Mouse (Mus musculus): Measurements from ENCODE around the gene Alg9. TPM values are rescaled to one million over a fixed set of nuclear protein-coding genes. Genes with fewer than 3 reads are reported as not detected.

Gene Alg9
- total RNA-seq, 1 experiment from 2014 or later: 32.7 TPM

- no peak for DNase-seq
These were observed 112.1 kb downstream of the Alg9 start for GRCm38 (mm10) chr9:50886870-50887269.

- no peak for DNase-seq
These were observed 112.5 kb downstream of the Alg9 start for GRCm38 (mm10) chr9:50887351-50887750.

GRCm38 (mm10) chr9:50889211-50889610, 114.4 kb downstream of the Alg9 start:
- no peak for DNase-seq

- DNase-seq: no peak
These were observed 115.1 kb downstream of the Alg9 start for GRCm38 (mm10) chr9:50889964-50890363.

GRCm38 (mm10) chr9:50890494-50891090, 115.8 kb downstream of the Alg9 start:
- no peak for DNase-seq

Other genes starting within 250 kb of the Alg9 start
- 68.9 and 81.6 TPM in 2 replicates for gene Pts, start 246.3 kb upstream of the Alg9 start, total RNA-seq (2021)
- 3.4 and 5.1 TPM in 2 replicates for gene Il18, start 220.2 kb upstream of the Alg9 start, total RNA-seq (2021)
- 4.5 and 4.8 TPM in 2 replicates for gene Bco2, start 219.8 kb upstream of the Alg9 start, total RNA-seq (2021)
- not detected in 2 replicates for gene Tex12, start 213.7 kb upstream of the Alg9 start, total RNA-seq (2021)
- 234 and 247 TPM in 2 replicates for gene Sdhd, start 171.2 kb upstream of the Alg9 start, total RNA-seq (2021)
- 189 and 190 TPM in 2 replicates for gene Timm8b, start 171.1 kb upstream of the Alg9 start, total RNA-seq (2021)
- gene Pih1d2, start 157.7 kb upstream of the Alg9 start, total RNA-seq (2021): 2.2 and 5.4 TPM in 2 replicates
- gene Nkapd1, start 157.6 kb upstream of the Alg9 start, total RNA-seq (2021): 25.1 and 28.6 TPM in 2 replicates
- gene Dlat, start 115.2 kb upstream of the Alg9 start, total RNA-seq (2021): 126 and 129 TPM in 2 replicates
- 8.1 and 8.4 TPM in 2 replicates for gene Dixdc1, start 35.5 kb upstream of the Alg9 start, total RNA-seq (2021)
- 3.0 and 6.0 TPM in 2 replicates for gene 2310030G06Rik, start 28.5 kb upstream of the Alg9 start, total RNA-seq (2021)
- gene Cryab, start 23.7 kb upstream of the Alg9 start, total RNA-seq (2021): 21.0 and 21.2 TPM in 2 replicates
- gene Hspb2, start 22.7 kb upstream of the Alg9 start, total RNA-seq (2021): 2.0 and 2.9 TPM in 2 replicates
- gene Fdxacb1, start 6.8 kb upstream of the Alg9 start, total RNA-seq (2021): 8.2 and 9.0 TPM in 2 replicates
- 36.7 and 44.8 TPM in 2 replicates for gene 1110032A03Rik, start 501 bp downstream of the Alg9 start, total RNA-seq (2021)
- 28.4 and 29.6 TPM in 2 replicates for gene Ppp2r1b, start 70.3 kb downstream of the Alg9 start, total RNA-seq (2021)
- gene Sik2, start 234.1 kb downstream of the Alg9 start, total RNA-seq (2021): 61.0 and 78.5 TPM in 2 replicates

Data from adrenal gland, postnatal 25 days (tissue).